Mouse (Mus musculus) kidney, adult 11 months (tissue): ENCODE data around the gene Pitpnm2.
A peak's percentile ranks its signal among the peaks of the same experiment; 100 is the strongest.

ENCODE experiments used
- DNase-seq: peaks from one replicate; pipeline ENCODE4 v3.0.0; 2022

Pitpnm2 gene

DNA sequence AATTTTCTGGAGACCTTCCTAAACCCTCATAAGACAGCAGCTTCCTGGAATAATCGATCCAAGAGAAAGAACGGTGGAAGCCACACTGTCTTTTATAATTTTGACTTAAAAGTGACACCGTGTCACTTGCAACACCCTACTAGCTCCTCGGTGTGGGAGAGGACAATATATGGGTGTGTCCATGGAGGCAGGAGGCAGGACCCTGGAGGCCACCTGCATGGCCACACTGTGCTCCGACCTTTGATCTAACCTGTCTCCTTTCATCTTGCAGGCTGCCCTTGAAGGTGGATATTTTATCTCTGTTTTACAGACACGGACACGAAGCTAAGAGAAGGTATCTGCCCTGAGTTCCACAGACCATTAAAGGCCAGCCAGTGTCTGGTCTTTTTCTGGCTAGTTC, 51.1 kb downstream of the Pitpnm2 start:
- no peak for DNase-seq

GRCm38 (mm10) chr5:124196082-124196481, 53.5 kb downstream of the Pitpnm2 start:
- DNase-seq = no peak

- DNase-seq = peak; percentile 49
Measured at GRCm38 (mm10) chr5:124194386-124195084, 55.0 kb downstream of the Pitpnm2 start.

GRCm38 (mm10) chr5:124193286-124194112, 56.1 kb downstream of the Pitpnm2 start:
- no peak for DNase-seq

- no peak for DNase-seq
Measured at GRCm38 (mm10) chr5:124192726-124193285, 56.8 kb downstream of the Pitpnm2 start.

GRCm38 (mm10) chr5:124192251-124192710, 57.3 kb downstream of the Pitpnm2 start:
- no peak for DNase-seq

- DNase-seq = no peak
Measured at GRCm38 (mm10) chr5:124190146-124190870, 59.3 kb downstream of the Pitpnm2 start.

DNA sequence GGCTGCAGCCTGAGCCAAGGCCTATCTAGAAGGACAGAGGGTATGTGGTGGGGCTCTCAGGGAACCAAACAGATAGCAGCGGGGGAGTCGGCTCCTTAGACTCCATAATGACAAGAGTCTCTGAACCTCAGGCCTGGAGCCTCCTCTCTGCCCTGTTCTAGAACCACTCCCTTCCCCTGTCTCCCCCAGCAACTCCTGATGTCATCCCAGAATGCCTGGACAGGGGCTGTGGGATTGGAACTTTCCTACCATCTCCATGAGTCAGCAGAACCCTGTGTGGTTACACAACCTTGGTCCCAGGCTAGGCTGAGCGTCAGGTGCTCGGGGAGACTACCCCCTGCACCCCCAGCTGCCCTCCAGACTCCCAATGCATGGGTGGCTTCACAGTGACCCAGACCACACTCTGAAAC, 60.0 kb downstream of the Pitpnm2 start:
- no peak for DNase-seq

DNA sequence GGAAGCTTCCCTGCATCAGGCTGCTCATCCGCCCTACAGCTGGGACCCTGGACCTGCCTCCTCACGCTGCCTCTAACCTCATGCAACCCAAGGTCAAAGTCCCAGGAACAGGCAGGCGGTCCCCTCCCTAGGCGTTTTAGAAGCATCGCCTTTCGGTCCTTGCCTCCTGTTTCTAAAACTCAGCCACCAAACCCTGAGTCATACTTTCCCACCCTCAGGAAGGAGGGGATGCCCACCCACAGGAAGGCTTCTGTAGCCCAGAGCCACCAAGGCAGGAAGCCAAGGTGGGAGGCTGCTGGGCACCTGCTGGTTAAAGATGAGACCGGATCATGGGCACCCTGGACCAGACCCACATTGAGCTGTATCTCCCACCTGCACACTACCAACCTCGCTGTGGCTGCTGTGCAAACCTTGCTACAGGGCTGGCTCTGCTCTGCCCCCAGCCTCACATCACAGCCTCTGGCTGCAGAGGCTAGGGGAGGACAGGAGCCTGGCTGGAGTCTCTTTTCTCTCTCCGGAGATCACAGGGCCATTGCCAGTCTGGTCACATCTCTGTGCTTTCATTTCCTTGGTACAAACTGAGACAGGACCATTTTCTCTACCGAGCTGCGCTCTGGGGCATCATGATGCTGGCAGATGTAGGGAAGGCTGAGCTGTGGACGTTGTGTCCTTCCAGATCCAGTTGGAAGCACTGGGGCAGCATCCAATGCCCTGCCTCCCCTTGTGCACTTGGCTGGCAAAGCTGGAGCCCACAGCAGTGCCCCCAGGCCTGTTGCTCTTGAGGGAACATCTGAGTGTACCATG, 61.9 kb downstream of the Pitpnm2 start:
- no peak for DNase-seq

DNA sequence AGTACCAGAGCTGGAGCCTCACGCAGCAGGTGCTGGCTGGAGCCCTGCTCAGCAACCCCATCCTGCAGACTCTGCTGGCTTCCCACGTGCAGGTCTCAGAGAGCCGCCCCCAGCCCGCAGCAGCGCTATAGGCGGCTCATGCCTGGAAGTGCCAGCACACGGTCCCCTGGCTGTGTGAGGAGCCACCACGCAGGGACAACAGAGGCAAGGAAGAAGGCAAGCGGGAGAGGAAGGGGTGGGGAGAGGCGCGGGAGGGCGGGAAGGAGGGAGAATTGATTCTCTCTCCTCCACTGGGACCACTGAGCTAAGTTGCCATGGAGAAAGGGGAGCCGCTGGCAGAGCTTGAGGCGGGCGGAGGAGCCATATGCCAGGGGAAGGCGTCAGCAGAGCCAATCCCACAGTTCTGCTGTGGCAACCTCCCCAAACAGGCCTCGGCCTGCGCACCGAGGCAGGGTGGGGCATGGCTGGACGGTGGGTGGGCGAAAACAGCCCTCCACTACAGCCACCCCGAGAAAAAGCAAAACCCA, 62.5 kb downstream of the Pitpnm2 start:
- no peak for DNase-seq

DNA sequence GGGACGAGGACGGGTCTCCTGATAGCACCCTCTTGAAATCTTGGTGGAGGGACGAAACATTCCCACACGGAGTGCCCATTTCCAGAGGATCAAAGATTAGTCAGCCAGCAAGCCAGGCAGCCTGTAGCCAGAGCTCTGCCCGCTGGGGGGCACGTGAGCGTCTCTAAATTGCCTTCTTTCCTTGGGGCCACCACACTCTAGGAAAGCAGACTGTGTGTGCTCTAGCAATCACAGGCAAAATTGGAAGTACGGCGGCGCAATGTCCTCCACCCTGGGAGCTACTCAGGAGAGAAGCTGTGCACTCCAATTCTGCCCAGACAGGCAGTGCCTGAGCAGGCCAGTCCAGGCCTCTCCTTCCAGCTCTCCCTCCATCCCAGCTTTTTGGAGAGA, 63.1 kb downstream of the Pitpnm2 start:
- no peak for DNase-seq

GRCm38 (mm10) chr5:124185706-124186464, 63.7 kb downstream of the Pitpnm2 start:
- no peak for DNase-seq

DNA sequence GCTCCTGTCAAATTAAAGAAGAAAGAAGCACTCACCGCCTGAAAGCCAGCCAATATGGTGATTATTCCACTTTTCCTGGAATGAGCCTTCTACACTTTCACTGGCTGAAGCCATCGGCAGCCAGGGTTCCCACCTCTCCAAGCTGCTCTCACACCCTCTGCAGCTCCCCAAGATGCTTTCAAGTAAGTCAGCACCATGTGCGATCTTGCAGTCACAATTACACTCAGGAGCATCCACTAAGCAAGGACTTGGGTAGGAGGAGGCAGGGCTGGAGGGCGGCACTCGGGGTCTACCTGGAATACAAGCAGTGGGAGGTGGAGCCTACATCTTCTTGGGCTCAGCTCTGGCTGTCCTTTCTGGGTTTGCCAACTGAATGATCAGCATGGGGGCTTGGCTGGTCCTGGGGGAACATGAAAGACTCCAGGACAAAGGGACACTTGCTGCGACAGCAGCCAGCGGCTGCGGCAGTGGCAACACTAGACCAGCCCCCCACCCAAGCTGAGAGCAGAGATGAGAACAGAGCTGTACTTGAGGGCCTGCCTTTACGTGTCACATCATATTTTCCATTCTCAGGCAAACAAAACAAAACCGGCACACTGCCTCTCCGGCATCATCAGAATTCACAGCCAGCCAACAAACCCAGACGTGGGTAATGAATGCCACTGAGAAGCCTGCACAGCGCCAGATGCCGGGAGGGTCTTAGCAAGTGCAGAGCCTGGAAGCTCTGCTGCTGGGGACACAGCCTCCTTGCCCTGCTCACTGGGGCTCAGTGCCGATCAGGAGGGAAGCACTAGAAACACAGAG, 64.5 kb downstream of the Pitpnm2 start:
- no peak for DNase-seq

GRCm38 (mm10) chr5:124184191-124184590, 65.4 kb downstream of the Pitpnm2 start:
- no peak for DNase-seq

DNA sequence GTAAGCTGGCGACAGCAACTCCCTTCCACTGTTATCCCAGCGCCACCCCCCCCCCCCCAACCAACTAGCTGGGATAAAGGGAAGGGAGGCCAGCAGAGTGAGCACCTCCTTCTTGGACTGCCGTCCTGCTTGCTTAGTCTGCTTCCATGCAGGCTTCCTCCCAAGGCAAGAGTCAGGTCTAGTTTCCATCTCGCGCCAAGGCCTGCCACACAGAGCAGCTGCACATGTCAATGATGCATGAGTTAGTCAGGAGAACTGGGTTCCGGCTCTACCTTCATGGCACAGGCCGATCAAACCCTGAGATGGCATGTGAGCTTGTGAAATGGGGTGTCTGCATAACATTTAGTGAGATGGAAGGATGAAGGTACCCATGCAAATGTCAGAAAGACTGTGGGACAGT, 66.9 kb downstream of the Pitpnm2 start:
- no peak for DNase-seq

DNA sequence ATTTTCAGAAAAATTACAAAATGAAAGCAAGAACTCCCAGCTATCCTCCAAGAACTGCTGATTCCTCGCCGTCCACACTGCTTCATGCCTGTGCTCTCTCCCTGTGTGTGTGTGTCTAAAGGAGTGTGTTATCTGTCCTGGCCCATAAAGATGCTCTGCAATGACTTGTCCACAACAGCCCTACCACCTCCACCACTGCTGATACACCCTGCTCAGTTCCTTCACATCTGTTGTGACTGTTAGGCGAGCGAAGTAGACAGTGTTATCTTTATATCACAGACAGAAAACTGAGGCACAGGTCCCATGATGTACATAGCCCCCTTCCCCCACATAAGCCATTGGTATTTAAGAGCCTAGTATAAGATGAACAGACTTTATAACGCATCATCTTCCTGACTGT, 67.5 kb downstream of the Pitpnm2 start:
- DNase-seq = no peak

GRCm38 (mm10) chr5:124180500-124181167, 68.9 kb downstream of the Pitpnm2 start:
- no peak for DNase-seq

GRCm38 (mm10) chr5:124179411-124179810, 70.1 kb downstream of the Pitpnm2 start:
- no peak for DNase-seq

GRCm38 (mm10) chr5:124176726-124177132, 72.8 kb downstream of the Pitpnm2 start:
- no peak for DNase-seq

GRCm38 (mm10) chr5:124175138-124175537, 74.4 kb downstream of the Pitpnm2 start:
- no peak for DNase-seq
